Mouse (Mus musculus): ENCODE data around the gene Psmd5.
"Not testable (repeated sequence)": the region's sequence is repeated elsewhere in the genome, so short reads cannot be mapped to it uniquely, and the experiment has no call there.

Psmd5 gene

DNA sequence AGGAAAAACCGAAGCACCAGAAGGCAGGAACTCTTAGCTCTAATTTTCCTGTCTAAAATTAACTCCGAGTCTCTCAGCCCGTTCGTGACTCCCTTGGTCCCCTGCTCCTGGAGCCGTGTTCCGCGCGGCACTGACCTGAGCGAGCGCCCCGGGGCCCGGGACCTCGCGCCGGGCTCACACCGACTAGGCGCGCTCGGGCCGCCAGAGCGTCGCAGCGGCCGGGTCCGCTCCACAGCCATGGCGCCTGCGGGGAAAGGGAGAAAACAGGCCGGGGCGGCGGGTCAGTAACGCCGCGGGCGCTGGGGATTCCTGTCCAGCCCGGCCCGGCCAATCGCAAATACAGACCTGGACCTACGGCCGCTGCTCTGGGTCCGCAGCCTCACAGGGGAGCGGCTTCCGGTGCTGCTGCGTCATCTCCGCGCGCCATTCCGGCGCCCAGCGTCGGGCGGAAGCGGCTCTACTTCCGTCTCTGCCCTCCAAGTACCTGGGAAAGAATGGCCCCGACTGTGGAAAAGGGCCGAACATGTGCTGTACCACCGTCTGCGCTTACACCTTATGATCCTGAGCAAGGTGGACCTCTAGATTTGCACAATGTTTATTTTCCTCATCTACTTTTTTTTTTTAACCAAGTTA lies 48.8 kb downstream of the Psmd5 start, which contains the start of gene Fbxw2:
Gene Fbxw2, minus strand, starts transcription at position 485 of the 633 bp plus-strand sequence.
- H3K36me3 ChIP-seq (ENCODE audit: control insufficient read depth, insufficient read depth, low read length, poor library complexity, severe bottlenecking) = no peaks in the 10 kb centered on the region; the same call in 1 of the 2 replicates
- no peaks in the 10 kb centered on the region for H3K27me3 ChIP-seq (ENCODE audit: control insufficient read depth, insufficient read depth, low read length, poor library complexity, severe bottlenecking)
- DNase-seq (ENCODE audit: low read depth, low spot score) = peak; percentile 92

DNA sequence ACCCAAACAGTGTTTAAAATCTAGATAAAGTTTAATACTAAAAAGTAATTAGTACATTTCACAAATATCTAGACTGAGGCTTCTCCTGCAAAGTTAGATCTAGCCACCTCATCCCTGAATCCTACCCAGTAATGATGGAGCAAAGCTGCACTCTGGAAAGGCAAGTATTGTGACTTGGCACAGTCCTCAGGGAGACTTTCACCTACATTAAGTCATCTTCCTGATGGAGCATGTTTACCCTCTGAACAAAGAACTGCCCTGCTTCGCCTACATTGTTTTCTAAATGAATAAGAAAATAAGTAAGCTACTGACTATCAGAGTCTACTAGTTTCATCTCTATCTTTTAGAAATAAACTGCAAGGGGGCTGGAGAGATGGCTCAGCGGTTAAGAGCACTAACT lies 56.3 kb downstream of the Psmd5 start:
- no peak for DNase-seq (ENCODE audit: low read depth, low spot score)
- Histone ChIP-seq H3K27me3 (ENCODE audit: control insufficient read depth, insufficient read depth, low read length, poor library complexity, severe bottlenecking) (no peaks in the 10 kb centered on the region), H3K36me3 (ENCODE audit: control insufficient read depth, insufficient read depth, low read length, poor library complexity, severe bottlenecking) (peaks cover 5% of the 10 kb centered on the region; the same call in 1 of the 2 replicates)

DNA sequence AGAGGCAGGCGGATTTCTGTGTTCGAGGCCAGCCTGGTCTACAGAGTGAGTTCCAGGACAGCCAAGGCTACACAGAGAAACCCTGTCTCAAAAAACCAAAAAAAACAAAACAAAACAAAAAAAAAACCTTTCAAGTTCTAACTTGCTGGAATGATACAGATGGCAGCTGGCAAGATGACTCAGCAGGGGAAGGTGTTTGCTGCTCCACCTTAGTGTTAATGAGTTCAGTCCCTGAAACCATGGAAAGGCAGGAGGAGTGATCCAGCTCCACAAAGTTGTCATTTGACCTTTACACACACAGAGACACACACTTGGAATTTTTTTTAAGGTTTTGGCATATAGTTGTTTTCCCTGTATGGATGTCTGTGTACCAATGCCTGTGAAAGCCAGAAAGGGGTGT lies 58.9 kb downstream of the Psmd5 start:
- H3K36me3 ChIP-seq (ENCODE audit: control insufficient read depth, insufficient read depth, low read length, poor library complexity, severe bottlenecking); H3K27me3 ChIP-seq (ENCODE audit: control insufficient read depth, insufficient read depth, low read length, poor library complexity, severe bottlenecking); DNase-seq (ENCODE audit: low read depth, low spot score): not testable (repeated sequence)

DNA sequence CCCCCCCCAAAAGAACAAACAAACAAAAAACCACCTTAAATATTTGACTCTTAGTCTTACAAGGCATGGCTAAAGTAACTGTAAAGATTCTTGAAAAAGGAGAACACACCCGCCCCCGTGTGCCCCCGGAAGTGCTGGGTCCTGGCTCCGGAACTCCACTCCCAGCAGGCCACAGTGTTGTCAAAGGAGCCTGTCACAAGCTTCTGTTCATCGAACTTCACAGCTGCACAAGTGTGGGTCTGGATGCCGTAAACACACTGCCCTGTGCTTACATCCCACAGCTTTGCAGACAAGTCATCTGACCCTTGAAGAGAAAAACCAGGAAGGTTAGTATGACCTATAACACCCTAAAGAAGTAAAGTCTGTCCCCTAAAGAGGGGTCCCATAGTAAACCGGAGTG lies 62.1 kb downstream of the Psmd5 start:
- no peak for DNase-seq (ENCODE audit: low read depth, low spot score)
- Histone ChIP-seq H3K27me3 (ENCODE audit: control insufficient read depth, insufficient read depth, low read length, poor library complexity, severe bottlenecking) (no peaks in the 10 kb centered on the region), H3K36me3 (ENCODE audit: control insufficient read depth, insufficient read depth, low read length, poor library complexity, severe bottlenecking) (peaks cover 13% of the 10 kb centered on the region)

DNA sequence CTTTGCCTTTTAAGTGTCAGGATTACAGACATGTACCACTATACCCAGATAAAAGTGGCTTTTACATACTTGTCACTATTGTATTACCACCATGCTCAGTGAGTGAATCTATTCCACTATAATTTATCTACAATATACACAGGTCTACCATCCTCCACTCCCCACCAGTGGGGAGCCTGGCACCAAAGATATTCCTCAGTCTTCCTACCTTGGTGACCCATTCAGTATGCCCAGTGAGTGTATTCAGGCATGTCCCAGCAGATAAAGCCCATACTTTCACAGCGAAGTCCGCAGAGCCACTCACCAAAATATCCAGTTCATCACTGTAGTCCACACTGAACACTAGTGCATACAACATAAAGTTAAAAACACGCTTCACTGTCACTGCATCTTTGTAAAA lies 64.0 kb downstream of the Psmd5 start:
- H3K36me3 ChIP-seq (ENCODE audit: control insufficient read depth, insufficient read depth, low read length, poor library complexity, severe bottlenecking) = peaks cover 13% of the 10 kb centered on the region
- no peak for DNase-seq (ENCODE audit: low read depth, low spot score)
- H3K27me3 ChIP-seq (ENCODE audit: control insufficient read depth, insufficient read depth, low read length, poor library complexity, severe bottlenecking) = no peaks in the 10 kb centered on the region

DNA sequence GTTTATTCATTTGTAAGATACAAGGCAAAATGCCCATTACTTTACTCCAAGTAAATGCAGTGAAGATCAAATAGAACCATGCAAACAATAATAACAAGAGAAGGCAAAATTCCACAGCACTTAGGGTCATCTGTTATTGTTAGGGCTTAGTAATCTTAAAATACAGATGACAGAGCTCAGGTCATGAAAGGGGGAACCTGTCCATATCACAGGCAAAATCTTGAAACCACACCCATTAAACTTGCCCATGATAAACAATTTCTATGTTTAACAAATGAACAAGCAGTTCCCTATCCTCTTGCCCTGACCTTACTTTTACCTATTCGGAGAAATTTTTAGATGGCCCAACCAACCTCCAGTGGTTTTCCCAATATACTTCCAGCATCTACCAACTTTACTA lies 65.2 kb downstream of the Psmd5 start:
- no peaks in the 10 kb centered on the region for H3K27me3 ChIP-seq (ENCODE audit: control insufficient read depth, insufficient read depth, low read length, poor library complexity, severe bottlenecking)
- DNase-seq (ENCODE audit: low read depth, low spot score) = no peak
- peaks cover 14% of the 10 kb centered on the region for H3K36me3 ChIP-seq (ENCODE audit: control insufficient read depth, insufficient read depth, low read length, poor library complexity, severe bottlenecking)

DNA sequence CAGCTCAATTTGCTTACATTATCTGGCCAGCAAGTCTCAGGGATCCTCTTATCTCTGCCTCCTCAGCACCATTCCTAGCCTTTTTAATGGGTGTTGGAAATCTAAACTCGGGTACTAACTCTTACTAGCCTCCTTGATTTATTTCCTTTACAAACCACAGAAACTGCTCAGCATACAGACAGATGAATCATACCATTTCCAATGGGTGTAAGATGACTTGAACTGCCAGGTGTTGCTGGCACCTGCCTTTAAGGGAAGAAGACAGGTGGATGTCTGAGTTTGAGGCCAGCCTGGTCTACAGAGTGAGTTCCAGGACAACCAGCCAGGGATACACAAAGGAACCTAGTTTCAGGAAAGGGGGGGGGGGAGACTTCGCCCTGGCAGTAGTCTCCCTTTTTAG lies 66.7 kb downstream of the Psmd5 start:
- no peak for DNase-seq (ENCODE audit: low read depth, low spot score)
- Histone ChIP-seq H3K27me3 (ENCODE audit: control insufficient read depth, insufficient read depth, low read length, poor library complexity, severe bottlenecking) (no peaks in the 10 kb centered on the region), H3K36me3 (ENCODE audit: control insufficient read depth, insufficient read depth, low read length, poor library complexity, severe bottlenecking) (peaks cover 12% of the 10 kb centered on the region)

DNA sequence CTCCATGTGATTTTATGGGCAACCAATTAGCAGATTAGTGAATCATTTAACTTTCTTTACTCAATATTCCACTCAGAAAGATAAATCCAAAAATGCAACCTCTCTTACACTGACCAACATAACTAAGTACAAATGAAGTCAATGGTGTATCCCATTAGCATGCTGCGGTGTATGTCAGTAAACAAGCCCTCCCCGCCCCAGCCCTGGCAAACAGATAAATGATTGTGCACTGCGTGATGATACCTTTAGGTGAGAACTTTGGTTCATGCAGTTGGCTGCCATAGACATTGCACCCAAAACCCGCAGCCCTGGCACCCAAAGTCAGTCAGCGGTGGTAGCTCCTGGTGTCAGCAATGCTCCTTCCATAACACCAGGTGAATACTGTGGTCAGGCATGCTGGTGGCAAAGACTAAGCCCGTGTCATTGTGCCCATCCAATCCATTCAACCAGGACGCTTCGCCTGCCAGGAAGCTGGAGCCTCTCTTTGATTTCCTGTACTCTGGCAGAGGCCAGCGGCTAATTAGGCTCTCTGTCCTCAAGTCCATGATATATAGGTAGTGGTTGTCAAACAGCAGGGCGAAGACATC lies 69.3 kb downstream of the Psmd5 start:
- no peaks in the 10 kb centered on the region for H3K27me3 ChIP-seq (ENCODE audit: control insufficient read depth, insufficient read depth, low read length, poor library complexity, severe bottlenecking)
- no peak for DNase-seq (ENCODE audit: low read depth, low spot score)
- H3K36me3 ChIP-seq (ENCODE audit: control insufficient read depth, insufficient read depth, low read length, poor library complexity, severe bottlenecking) = peaks cover 7% of the 10 kb centered on the region; the same call in 1 of the 2 replicates

DNA sequence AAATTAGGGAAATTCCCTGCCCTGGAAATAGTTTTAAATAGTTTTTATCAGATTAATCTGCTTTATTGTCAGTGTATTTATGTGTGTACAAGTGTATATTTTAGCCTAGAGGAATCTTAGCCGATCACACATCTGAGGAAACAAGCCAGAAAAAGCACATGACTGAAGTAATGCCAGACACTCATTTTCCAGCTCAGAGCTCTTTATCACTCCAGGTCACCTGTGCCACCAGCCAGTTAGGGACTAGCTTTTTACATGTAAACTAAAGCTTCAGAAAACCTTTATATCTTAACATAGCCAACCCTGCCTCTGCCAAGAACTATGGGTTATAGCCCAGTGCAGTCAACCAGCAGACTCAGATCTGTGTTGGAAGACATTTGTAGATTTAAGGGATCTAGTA lies 70.0 kb downstream of the Psmd5 start:
- no peaks in the 10 kb centered on the region for H3K27me3 ChIP-seq (ENCODE audit: control insufficient read depth, insufficient read depth, low read length, poor library complexity, severe bottlenecking)
- DNase-seq (ENCODE audit: low read depth, low spot score) = no peak
- peaks cover 7% of the 10 kb centered on the region; the same call in 1 of the 2 replicates for H3K36me3 ChIP-seq (ENCODE audit: control insufficient read depth, insufficient read depth, low read length, poor library complexity, severe bottlenecking)

DNA sequence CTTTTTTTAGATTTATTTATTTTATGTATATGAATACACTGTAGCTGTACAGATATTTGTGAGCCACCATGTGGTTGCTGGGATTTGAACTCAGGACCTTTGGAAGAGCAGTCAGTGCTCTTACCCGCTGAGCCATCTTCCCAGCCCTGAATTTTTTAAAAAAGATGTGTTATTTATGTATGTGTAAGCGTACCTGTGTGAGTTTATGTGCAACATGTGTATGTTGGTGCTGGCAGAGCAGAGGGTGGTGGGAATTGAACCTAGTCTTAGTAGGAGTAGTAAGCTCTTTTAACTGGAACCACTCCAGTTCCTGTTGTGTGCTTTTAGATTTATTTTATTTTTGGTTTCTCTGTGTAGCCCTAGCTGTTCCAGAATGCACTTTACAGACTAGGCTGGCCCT lies 70.6 kb downstream of the Psmd5 start:
- peaks cover 7% of the 10 kb centered on the region; the same call in 1 of the 2 replicates for H3K36me3 ChIP-seq (ENCODE audit: control insufficient read depth, insufficient read depth, low read length, poor library complexity, severe bottlenecking)
- H3K27me3 ChIP-seq (ENCODE audit: control insufficient read depth, insufficient read depth, low read length, poor library complexity, severe bottlenecking) = no peaks in the 10 kb centered on the region
- no peak for DNase-seq (ENCODE audit: low read depth, low spot score)

DNA sequence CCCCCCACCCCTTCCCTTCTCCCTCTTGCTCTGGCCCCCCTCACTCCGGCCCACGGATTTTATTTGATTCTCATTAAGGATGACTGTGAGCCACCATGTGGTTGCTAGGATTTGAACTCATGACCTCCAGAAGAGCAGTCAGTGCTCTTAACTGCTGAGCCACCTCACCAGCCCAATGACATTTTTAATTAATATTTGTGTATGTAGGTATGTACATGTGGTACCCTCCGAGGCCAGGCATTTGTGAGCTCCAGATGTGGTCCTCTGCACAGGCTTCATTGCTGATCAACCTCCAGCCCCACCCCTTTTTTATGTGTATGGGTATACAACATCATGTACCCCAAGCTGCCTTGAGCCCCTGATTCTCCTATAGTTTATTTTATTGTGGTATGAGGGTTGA lies 71.0 kb downstream of the Psmd5 start:
- Histone ChIP-seq H3K27me3 (ENCODE audit: control insufficient read depth, insufficient read depth, low read length, poor library complexity, severe bottlenecking) (no peaks in the 10 kb centered on the region), H3K36me3 (ENCODE audit: control insufficient read depth, insufficient read depth, low read length, poor library complexity, severe bottlenecking) (peaks cover 4% of the 10 kb centered on the region; the same call in 1 of the 2 replicates)
- no peak for DNase-seq (ENCODE audit: low read depth, low spot score)

DNA sequence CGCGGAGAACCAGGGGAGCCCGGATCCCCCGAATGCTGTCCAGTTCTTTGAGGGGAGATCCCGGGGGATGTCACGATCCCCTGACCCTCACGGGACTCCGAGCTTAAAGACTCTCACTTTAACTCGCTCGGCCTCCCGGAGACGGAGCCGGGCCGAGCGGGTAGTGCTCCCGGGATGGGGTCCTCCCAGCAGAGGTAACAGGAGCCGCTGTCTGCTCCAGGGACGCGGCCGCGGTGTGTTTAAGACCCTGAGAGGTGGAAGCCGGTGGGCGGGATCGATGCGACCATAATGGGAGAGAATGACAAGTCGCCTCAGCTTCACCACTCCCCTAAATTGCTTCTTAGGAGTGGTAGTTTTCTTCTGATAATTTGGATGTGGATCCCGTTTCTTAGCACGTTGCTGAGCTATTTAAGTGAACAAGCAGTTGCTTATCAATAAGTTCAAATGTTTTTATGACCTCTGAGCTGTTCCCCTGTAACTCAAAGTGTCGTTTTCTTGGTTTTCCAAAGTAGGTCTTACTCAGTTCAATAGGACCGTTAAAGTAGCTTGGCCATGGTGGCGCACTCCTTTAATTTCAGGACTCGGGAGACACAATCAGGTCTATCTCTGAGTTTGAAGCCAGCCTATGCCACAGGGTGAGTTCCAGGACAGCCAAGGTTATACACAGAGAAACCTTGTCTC lies 72.1 kb downstream of the Psmd5 start:
- not testable (repeated sequence) for H3K27me3 ChIP-seq (ENCODE audit: control insufficient read depth, insufficient read depth, low read length, poor library complexity, severe bottlenecking); H3K36me3 ChIP-seq (ENCODE audit: control insufficient read depth, insufficient read depth, low read length, poor library complexity, severe bottlenecking)
- DNase-seq (ENCODE audit: low read depth, low spot score) = peak; percentile 43

DNA sequence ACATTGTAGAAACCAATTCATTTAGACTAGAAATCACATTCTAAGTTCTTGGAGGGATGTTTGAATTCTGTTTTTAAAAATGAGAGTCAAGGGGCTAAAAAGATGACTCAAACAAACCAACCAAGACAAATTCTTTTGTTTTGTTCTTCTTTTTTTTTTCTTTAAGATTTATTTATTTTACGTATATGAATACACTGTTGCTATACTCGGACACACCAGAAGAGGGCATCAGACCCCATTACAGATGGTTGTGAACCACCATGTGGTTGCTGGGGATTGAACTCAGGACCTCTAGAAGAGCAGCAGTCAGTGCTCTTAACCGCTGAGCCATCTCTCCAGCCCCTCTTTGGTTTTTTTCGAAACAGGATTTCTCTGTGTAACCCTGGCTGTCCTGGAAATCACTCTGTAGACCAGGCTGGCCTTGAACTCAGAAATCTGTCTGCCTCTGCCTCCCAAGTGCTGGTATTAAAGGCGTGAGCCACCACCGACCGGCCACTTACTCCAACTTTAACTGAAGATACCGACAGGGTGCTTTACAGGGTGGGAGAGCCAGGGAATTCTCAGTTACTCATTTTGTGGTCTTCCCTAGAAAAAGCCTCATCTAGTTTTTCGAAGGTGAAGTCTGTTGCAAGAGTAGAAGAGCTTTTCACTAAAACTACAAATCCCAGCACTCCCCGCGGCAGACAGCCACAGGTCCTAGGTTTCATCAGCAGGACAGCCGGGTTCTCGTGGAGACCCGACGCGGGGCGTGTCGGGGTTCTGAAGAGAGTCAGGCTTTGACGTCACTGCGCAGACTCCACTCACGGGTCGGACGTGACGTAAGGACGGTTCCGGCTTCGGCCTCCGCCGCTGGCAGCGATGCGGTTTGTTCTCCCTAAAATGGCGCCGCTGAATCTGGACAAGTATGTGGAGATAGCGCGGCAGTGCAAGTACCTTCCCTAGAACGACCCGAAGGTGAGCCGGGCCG lies 73.0 kb downstream of the Psmd5 start:
- peaks cover 4% of the 10 kb centered on the region; the same call in 1 of the 2 replicates for H3K36me3 ChIP-seq (ENCODE audit: control insufficient read depth, insufficient read depth, low read length, poor library complexity, severe bottlenecking)
- DNase-seq (ENCODE audit: low read depth, low spot score) = peak; percentile 99

DNA sequence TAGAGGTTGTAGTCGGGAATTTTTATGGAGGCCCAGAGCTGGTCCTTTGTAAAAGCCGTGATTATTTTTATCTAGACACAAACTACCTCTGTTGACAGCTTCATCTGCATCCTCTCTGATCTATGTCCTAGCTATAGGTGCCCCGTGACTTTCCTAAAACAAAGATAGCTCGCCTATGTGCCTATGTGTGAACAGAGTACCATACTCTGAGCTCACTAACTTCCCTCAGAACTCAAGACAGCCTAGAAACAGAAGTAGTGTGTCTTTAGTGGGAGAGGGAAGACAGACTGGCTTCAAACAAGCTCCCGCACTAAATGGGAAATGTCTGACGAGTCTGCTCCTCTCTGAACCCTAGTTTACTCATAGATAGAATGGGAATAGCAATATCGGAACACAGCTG lies 74.4 kb downstream of the Psmd5 start:
- Histone ChIP-seq H3K36me3 (ENCODE audit: control insufficient read depth, insufficient read depth, low read length, poor library complexity, severe bottlenecking) (peaks cover 3% of the 10 kb centered on the region; the same call in 1 of the 2 replicates), H3K27me3 (ENCODE audit: control insufficient read depth, insufficient read depth, low read length, poor library complexity, severe bottlenecking) (no peaks in the 10 kb centered on the region)
- DNase-seq (ENCODE audit: low read depth, low spot score) = no peak

More for the DNA sequence above, 73.0 kb downstream of the Psmd5 start:
- no peaks in the 10 kb centered on the region for H3K27me3 ChIP-seq (ENCODE audit: control insufficient read depth, insufficient read depth, low read length, poor library complexity, severe bottlenecking)

All from splenic B cell, adult 2 months (primary cell).